Mouse (Mus musculus) G1E-ER4 (cell line): Measurements from ENCODE around the gene Morf4l1. TPM values are rescaled to one million over a fixed set of nuclear protein-coding genes. Genes with fewer than 3 reads are reported as not detected.

Experiments
- GATA1 ChIP-seq: IDR thresholded peaks from one replicate; pipeline ENCODE4 v1.8.0; 2012; ENCODE audit warnings: low read length, inconsistent platforms
- polyA plus RNA-seq: library from polyadenylated mRNA; stranded (reverse); fragments of >175 nt; gene quantifications from 2 replicates; pipeline ENCODE4 v1.2.3, GENCODE M21; 2012

Morf4l1 gene
- polyA plus RNA-seq, 1 experiment, result 119 TPM

DNA sequence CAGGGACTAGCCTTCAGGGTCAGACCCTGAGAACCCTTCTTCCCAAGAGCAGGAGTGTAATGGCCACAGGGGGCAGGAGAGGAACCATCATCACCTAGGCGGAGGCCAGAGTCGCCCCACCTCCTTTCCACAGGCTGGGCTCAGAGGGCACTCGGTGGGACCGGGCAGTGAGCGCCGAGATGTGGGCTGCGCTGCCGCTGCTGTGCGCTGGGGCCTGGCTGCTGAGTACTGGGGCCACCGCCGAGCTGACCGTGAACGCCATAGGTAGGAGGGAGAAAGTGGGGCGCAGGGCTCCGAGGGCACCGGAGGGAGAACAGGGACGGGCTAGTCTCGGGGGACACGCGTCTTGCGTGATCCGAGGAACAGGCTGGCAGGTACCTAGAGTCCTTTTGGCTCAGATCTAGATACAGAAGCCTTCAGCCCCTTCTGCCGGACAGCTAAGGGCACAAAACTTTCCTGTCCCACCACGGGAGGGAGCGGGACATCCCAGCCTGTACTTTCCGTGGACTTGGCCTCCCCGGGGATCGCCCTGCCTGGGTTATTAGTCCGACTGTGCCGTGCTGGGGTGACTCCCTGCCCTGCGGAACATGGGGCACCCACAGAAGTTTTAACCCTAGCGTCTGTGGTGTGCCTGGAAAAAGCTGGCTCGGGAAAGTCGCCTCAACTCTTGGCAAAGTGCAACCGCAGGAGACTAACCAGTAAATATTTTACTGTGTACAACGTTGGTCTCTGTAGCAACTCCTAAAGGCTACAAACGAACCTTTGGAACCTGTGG, 60.0 kb downstream of the Morf4l1 start:
- no peak for TF ChIP-seq GATA1

DNA sequence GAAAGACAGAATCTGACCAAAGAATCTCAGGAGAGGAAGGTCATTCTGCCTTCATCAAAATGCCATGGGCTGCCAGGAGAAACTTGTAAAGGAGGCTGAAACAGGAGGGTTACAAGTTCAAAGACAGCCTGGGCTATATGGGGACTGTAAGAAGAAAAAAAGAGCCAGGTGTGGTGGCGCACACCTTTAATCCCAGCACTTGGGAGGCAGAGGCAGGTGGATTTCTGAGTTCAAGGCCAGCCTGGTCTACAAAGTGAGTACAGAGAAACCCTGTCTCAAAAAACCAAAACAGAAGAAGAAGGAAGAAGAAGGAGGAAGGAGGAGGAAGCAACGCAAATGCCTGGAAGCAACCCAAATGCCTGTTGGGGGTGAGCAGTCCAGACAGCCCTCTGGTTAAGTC, 60.7 kb downstream of the Morf4l1 start, which contains the start of gene Ctsh:
Gene Ctsh (plus strand): TSS at position 301 of the 400 bp plus-strand sequence.
- TF ChIP-seq GATA1, result no peak

DNA sequence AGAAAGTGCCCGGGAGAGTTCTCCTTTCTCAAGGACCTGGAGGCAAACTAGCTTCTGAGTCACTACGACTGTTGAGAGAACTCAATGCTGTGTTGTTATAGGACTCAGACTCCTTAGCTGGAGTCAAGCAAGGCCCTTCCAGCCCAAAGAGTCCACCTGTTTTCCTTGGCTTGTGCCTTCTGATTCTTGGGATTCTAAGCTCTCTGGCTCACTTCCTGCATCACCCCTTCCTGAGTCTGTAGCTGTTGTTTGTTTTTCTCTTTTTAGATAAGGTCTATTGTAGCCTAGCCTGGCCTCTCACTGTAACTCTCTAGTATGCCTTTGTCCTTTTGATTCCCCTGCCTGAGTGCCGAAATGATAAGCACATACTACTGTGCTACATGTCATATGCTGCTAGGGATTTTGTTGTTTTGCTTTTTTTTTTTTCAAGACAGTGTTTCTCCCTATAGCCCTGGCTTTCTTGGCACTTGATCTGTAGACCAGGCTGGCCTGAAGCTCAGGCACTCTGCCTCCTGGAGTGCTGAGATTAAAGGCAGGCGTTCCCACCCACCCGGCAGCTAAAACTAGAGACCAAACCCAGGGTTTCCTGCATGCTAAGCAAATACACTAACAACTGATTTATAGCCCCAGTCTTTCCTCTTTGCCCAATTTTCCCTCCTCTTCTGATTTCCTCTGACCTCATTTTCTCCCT, 66.5 kb downstream of the Morf4l1 start:
- TF ChIP-seq GATA1, result no peak

- no peak for TF ChIP-seq GATA1
Measured at GRCm38 (mm10) chr9:90045191-90045590, 69.4 kb downstream of the Morf4l1 start.

Other genes starting within 250 kb of the Morf4l1 start
- gene Rasgrf1, start 204.9 kb downstream of the Morf4l1 start, polyA plus RNA-seq, result not detected in 2 replicates
- gene Ctsh, start 60.6 kb downstream of the Morf4l1 start, polyA plus RNA-seq, result not detected in 2 replicates
- not detected in 2 replicates for gene Adamts7, start 48.3 kb upstream of the Morf4l1 start, polyA plus RNA-seq
- gene Tbc1d2b, start 156.0 kb upstream of the Morf4l1 start, polyA plus RNA-seq, result not detected in 2 replicates